Mouse (Mus musculus) urinary bladder, postnatal 4 days (tissue): ENCODE data around the gene Lrg1.
A peak's percentile ranks its signal among the peaks of the same experiment; 100 is the strongest.
"Not testable (repeated sequence)": the region's sequence is repeated elsewhere in the genome, so short reads cannot be mapped to it uniquely, and the experiment has no call there.

Experiments used
- DNase-seq, 2 experiments: peaks; one replicate each; pipeline ENCODE4 v3.0.0; 2021 to 2022; ENCODE audit warnings: low spot score in 2 of 2

Gene Lrg1

DNA sequence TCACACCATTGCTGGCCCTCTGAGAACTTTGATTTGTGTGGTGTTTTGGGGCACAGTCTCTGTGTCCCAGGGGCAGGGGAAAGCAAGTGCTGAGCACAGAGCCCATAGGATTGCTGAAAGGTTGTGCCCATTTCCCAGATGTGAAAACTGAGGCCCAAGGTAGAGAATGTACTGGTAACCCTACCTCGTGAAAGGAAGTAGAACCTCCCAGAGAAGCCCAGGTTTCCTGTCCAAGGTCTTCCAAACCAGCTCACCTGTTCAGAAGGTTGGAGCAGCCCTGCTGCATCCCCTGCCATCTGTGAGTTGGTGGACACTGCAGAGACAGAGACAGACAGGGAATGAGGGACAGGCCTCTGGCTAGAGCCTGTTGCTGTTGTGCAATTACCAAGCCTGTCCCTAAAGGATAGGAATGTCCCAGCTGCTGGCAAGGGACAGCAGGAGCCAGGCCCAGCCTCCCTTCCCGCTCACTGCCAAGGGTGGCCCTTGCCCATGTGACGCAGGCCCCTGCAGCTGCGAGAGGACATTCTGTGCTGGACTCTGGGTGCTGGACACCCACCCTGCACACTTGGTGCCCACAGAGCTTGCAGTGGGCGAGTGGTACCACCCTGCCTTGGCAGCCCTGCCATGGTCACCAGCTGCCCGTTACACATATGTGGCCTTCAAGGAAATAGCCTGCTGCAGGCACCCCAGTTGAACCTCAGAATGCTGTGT, 13.3 kb downstream of the Lrg1 start:
- no peak for DNase-seq

GRCm38 (mm10) chr17:56107736-56108135, 14.1 kb downstream of the Lrg1 start:
- no peak for DNase-seq

DNA sequence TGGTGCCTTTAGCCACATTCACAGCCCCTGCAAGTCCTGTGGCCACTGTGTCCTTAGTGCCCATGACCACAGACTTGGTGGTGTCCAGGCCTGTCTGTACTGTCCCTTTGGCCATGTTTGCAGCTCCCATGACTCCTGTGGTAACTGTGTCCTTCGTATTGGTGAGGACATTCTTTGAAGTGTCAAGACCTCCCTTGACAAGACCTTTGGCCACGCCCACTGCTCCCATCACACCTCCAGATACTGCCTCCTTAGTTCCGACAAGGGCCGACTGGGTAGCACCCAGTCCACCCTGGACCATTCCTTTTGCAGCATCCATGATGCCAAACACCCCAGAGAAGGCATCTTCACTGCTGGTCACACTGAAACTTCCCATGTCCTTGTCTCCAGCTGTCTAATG, 14.8 kb downstream of the Lrg1 start:
- DNase-seq: no peak

- DNase-seq: not testable (repeated sequence)
These were observed 15.4 kb downstream of the Lrg1 start for GRCm38 (mm10) chr17:56106436-56106835.

DNA sequence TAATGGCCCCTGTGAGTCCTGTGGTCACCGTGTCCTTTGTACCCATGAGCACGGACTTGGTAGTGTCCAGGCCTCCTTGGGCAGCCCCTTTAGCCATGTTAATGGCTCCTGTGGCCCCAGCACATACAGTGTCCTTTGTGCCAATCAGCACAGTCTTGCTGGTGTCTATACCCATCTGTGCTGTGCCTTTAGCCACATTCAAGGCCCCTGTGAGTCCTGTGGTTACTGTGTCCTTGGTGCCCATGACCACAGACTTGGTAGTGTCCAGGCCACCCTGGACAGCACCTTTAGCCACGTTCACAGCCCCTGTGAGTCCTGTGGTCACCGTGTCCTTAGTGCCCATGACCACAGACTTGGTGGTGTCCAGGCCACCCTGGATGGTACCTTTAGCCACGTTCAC, 17.0 kb downstream of the Lrg1 start:
- DNase-seq: not testable (repeated sequence)

GRCm38 (mm10) chr17:56103465-56104285, 18.1 kb downstream of the Lrg1 start:
- no peak for DNase-seq

DNA sequence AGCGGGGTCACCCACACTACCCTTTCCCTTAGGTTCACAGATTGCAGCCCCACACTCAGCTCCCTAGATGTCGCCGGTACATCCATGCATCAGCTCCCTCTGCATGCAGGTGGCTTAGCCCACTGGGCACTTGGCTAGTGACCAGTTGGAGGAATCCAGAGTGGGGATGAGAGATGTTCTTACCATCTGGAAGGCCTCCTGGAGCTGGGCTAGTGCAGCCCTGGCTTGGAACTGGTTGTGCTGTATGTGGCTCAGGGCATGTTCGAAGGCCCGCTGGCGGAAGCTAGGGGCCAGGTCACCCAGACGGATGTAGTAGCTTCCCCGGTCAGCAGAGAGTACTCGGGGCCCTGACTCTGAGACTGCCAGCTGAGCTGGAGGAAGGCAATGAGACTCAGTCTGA, 18.9 kb downstream of the Lrg1 start:
- DNase-seq: no peak

DNA sequence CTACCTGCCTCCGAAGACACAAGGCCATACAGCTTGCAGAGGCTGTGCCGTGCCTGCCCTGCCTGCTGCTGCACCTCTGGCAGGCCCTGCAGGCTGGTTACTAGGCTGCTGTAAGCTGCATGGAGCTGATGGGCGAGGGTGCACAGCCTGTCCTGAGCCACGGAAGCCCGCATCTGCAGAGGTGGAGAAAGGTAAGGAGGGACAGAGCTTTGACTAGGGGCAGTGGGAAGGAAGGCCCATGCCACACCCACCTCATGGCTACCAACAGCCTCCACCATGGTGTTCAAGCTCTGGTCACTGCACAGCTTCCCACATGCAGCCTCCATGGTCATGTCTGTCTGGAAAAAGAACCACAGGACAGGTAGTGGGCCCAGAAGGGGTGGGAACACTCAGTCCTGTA, 19.6 kb downstream of the Lrg1 start:
- no peak for DNase-seq

DNA sequence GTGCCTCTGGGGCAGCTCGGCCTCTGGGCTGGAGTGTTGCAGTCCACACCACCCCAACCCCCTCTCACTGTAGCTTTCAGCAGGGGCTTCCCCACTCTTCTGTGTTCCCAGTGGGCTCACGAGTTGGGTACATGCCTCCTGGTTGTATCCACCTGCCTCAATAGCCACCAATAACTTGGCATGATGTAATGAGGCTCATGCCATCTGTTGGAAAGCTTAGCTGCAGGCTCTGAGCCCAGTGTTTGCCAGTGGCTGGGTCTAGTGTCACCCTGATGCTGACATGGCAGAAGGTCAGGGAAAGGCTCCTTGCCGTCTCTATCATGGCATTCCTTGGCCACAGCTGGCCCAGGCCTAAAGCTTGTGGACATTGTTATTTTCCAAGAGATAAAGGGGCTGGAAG, 21.0 kb downstream of the Lrg1 start:
- DNase-seq: no peak

- no peak for DNase-seq
These were observed 22.9 kb downstream of the Lrg1 start for GRCm38 (mm10) chr17:56098711-56099572.

GRCm38 (mm10) chr17:56098180-56098579, 23.6 kb downstream of the Lrg1 start:
- DNase-seq: no peak

DNA sequence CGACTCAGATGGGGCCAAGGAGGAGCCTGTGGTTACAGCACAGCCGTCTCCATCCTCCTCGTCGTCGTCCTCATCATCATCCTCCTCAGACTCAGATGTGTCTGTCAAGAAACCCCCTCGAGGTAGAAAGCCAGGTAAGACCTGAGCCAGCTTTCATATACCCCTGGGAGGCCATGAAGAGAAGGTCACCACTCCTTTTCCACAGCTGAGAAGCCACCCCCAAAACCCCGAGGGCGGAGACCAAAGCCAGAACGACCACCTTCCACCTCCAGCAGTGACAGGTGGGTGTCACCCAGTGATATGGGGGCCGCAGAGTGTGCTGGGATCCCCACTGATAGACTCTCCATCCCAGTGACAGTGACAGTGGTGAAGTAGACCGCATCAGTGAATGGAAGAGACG, 24.9 kb downstream of the Lrg1 start:
- no peak for DNase-seq

DNA sequence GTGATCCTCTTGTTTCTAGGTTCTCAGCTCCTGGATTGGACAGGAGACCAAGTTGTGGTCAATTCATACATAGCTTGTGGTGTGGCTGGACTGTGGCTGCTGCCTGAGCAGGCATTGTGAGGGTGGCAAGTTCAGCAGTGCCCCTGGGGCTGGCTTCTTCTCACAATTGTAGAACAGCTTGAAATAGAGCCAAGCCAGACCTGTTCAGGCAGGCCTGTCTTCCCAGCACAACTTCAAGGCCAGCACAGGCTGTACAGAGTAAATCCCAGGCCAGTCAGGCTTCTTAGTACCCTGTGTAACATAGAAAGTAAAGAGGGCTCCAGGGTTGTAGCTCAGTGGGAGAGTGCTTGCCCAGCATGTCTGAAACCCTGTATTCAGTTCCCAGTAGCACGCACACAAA, 29.0 kb downstream of the Lrg1 start:
- DNase-seq: no peak

GRCm38 (mm10) chr17:56092312-56092711, 29.5 kb downstream of the Lrg1 start:
- no peak for DNase-seq

DNA sequence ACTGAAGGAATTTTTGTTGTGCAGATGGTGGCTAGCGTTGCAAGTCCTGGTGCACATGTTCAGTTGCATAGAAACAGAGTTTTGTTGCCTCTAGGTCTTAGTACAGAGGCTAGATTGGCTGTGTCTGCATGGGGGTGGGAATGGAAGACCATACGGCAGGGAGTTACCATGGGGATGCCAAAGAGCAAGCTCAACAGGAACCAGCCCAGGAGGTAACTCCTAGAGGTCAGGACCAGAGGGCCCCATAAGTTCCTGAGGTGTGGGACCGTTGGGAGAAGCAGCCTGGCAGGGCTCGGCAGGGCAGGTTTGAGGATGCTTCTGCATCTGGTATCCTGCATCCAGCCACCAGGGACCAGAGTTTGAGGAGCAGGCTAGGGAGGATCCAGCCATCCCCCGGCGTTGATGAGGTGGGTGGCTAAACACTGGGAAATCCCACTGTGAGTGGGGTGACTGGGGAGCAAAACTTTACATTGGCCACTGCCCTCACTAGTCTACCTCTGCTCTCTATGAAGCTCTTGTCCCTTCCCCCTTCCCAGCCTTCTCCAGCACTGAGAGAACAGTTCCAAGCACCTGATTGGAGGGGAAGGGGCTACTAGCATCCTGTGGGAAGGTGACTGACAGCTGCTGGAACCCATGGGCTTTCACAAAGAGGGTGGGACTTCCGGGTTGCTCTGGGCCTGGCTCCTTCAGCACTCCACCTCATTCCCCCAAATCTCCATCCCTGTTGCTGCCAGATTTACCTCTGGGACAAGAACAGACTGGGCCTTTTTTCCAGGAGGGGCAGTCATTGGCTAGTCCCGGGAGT, 40.8 kb downstream of the Lrg1 start:
- DNase-seq: no peak

GRCm38 (mm10) chr17:56079921-56080320, 41.9 kb downstream of the Lrg1 start:
- no peak for DNase-seq

DNA sequence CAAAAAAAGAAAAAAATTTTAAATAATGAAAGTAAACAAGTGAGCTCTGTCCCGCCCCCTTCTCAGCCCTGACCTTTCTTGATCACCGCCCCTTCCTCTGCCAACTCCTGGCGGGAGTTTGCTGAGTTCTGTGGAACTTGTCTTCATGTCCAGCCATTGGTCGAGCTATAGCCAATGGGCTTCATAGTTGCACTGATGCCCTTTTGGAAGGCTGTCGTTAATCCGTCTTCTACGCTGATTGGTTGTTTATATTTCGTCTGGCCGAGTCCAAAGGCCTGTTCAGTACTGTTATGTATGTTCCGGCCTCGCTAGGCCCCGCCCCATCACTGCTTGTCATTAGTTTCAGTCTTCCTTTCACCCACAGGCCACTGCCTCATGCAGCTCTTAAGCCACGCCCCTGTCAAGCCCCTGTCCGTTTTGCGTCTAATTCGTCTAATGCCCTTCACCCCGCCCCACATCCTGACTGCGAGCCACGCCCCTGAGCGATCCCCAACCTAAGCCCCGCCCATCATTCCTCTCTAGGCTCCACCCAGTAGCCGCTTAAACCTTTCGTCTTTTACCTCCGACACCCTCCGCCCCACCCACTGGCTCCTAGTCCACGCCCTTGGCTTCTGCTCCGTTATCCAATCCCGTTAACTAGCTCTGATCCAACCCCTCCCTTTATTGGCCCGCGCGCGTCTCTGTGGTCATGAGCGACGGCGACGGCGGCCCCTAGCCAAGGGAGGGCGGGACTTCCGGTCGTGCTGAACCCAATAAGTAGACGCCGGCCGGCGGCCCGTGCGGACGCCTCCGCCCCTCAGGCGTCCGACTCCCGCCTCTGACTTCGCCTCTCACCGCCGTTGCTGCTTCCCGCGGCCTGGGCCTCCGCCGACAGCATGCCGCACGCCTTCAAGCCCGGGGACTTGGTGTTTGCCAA, 42.7 kb downstream of the Lrg1 start, which contains the start of gene Hdgfl2:
Gene Hdgfl2, plus strand, starts transcription at position 755 of the 916 bp plus-strand sequence.
- peak; percentile 99 to 100 for DNase-seq

- not testable (repeated sequence) for DNase-seq
These were observed 43.4 kb downstream of the Lrg1 start for GRCm38 (mm10) chr17:56078361-56078760.

DNA sequence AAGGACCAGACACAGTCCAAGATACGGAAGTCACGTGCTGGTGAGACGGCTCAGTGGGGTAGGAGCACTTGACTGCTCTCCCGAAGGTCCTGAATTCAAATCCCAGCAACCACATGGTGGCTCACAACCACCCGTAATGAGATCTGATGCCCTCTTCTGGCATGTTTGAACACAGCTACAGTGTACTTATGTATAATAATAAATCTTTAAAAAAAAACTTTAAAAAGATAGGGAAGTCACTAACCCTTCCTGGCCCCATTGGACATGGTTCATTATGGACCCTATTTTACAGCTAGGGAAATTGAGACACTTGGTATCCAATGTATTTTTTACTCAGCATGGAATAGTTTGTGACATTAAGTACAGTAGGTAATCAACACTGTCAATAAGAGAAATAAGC, 44.3 kb downstream of the Lrg1 start:
- no peak for DNase-seq

GRCm38 (mm10) chr17:56074827-56075208, 47.0 kb downstream of the Lrg1 start, which contains the start of gene Ubxn6:
Gene Ubxn6, minus strand, starts transcription at chr17:56075028.
- peak; percentile 97 to 99 for DNase-seq
